Mouse (Mus musculus): ENCODE data around the gene Ddx1.

DNA sequence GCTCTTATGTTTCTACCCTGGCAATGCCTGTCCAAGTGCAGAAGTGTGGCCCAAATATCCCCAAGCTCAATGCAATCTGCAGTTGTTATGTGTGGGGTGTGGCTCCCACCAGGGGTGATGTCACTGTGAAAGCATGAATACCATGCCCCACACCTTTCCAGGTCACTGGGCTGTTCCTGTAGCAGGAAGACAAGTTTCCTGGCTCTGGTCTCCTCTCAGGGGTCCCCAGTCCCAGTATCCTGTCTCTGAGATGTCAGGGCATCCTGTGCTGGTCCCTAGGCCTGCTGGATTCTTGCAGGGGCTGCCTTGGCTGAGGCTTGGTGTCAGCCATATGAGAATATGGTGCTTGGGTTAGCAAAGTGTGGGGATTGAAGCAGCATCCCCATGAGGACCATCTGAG, 46.7 kb downstream of the Ddx1 start:
- TF ChIP-seq CTCF (IDR thresholded peaks at IDR 0.05; ENCODE audit: low read depth) = no peak
- TF ChIP-seq EP300 (IDR thresholded peaks at IDR 0.05; ENCODE audit: low read depth) = no peak
